Mouse (Mus musculus): ENCODE data around the gene F5.

The F5 gene

GRCm38 (mm10) chr1:164151387-164152088 is at the start of gene F5:
TSS of gene F5 (plus strand) at chr1:164151838.
- no peak for DNase-seq (ENCODE audit: low spot score)

- DNase-seq (ENCODE audit: low spot score) = no peak
These were observed 41.9 kb upstream of the F5 start for GRCm38 (mm10) chr1:164109763-164110162.

GRCm38 (mm10) chr1:164110591-164111329 is 40.9 kb upstream of the F5 start:
- DNase-seq (ENCODE audit: low spot score) = no peak

GRCm38 (mm10) chr1:164114280-164114679 is 37.4 kb upstream of the F5 start:
- no peak for DNase-seq (ENCODE audit: low spot score)

GRCm38 (mm10) chr1:164114947-164115493 is 36.6 kb upstream of the F5 start, which contains the start of gene Selp:
TSS of gene Selp (plus strand) at chr1:164115264.
- no peak for DNase-seq (ENCODE audit: low spot score)

- DNase-seq (ENCODE audit: low spot score) = no peak
These were observed 36.0 kb upstream of the F5 start for GRCm38 (mm10) chr1:164115647-164116046.

- DNase-seq (ENCODE audit: low spot score) = no peak
These were observed 33.8 kb upstream of the F5 start for GRCm38 (mm10) chr1:164117869-164118268.

- no peak for DNase-seq (ENCODE audit: low spot score)
These were observed 31.5 kb upstream of the F5 start for GRCm38 (mm10) chr1:164119892-164120776.

GRCm38 (mm10) chr1:164120777-164121158 is 30.9 kb upstream of the F5 start:
- DNase-seq (ENCODE audit: low spot score) = no peak

- no peak for DNase-seq (ENCODE audit: low spot score)
These were observed 27.8 kb upstream of the F5 start for GRCm38 (mm10) chr1:164123836-164124235.

GRCm38 (mm10) chr1:164130013-164130412 is 21.6 kb upstream of the F5 start:
- DNase-seq (ENCODE audit: low spot score) = no peak

GRCm38 (mm10) chr1:164132609-164133008 is 19.0 kb upstream of the F5 start:
- DNase-seq (ENCODE audit: low spot score) = no peak

- no peak for DNase-seq (ENCODE audit: low spot score)
These were observed 17.5 kb upstream of the F5 start for GRCm38 (mm10) chr1:164134101-164134500.

GRCm38 (mm10) chr1:164135360-164135759 is 16.3 kb upstream of the F5 start:
- DNase-seq (ENCODE audit: low spot score) = no peak

GRCm38 (mm10) chr1:164135960-164136359 is 15.7 kb upstream of the F5 start:
- no peak for DNase-seq (ENCODE audit: low spot score)

- DNase-seq (ENCODE audit: low spot score) = no peak
These were observed 15.0 kb upstream of the F5 start for GRCm38 (mm10) chr1:164136636-164137035.

- DNase-seq (ENCODE audit: low spot score) = peak; percentile 82
These were observed 13.1 kb upstream of the F5 start for GRCm38 (mm10) chr1:164138365-164139130.

- DNase-seq (ENCODE audit: low spot score) = no peak
These were observed 12.2 kb upstream of the F5 start for GRCm38 (mm10) chr1:164139464-164139863.

GRCm38 (mm10) chr1:164149083-164149482 is 2.6 kb upstream of the F5 start:
- no peak for DNase-seq (ENCODE audit: low spot score)

- no peak for DNase-seq (ENCODE audit: low spot score)
These were observed 1.2 kb downstream of the F5 start for GRCm38 (mm10) chr1:164152836-164153235.

- no peak for DNase-seq (ENCODE audit: low spot score)
These were observed 3.3 kb downstream of the F5 start for GRCm38 (mm10) chr1:164154983-164155382.
